Mouse (Mus musculus): ENCODE measurements at regions not wholly inside any gene's neighbourhood (a gene's known extent, or its start where the extent isn't known, plus 50 kb on each side); places are given as distances from the start of the nearest gene placed in this dataset.
"Not testable (repeated sequence)": the region's sequence is repeated elsewhere in the genome, so short reads cannot be mapped to it uniquely, and the experiment has no call there.

DNA sequence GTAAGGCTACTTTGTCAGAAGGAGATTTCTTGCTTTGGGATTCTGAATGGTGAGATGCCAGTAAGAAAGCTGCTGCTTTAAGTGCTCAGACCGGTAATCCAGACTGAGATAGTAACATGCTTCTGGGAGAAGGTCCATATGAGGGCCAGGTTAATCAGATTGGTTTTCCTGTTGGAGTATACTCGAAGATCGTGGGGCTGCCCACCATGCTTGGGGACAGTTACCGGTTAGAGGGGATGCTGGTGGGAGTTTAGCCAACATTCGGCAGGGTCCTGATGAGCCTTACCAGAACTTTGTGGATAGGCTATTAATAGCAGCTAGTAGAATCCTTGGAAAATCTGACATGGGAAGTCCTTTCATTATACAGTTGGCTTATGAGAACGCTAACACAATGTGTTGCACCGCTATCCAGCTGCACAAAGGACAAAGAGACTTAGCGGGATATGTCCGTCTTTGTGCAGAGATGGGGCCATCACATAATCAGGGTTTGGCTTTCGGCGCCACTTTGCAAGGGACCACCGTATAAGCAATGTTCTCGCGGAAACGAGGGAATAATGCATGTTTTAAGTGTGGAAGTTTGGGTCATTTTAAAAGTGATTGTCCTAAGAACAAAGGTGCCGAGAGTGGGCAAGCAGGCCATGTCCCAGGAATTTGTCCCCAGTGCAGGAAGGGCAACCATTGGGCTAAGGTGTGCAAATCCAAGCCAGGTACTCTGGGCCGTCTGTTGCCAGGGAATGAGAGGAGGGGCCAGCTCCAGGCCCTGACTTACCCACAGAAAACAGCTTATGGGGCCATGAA lies 75.4 kb upstream of the Lemd2 start:
- DNase-seq = not testable (repeated sequence)

DNA sequence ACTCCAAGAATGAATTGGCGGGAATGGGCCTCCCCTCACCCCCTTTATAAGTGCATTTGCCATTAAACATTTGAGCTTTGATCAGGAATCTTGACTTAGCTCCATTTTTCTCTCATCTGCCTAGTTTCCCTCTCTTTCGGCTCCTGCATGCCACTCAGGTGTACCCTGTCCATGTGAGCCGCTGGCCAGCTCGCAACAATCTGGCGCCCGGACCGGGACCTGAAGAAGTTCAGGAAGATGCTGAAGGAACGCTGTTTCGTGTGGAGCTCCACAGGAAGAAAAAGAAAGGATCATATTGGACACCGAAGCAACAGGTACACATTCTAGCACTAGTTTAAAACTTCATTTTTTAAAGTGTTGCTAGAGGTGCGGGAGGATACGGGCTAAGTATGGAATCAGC lies 73.5 kb upstream of the Lemd2 start:
- DNase-seq = not testable (repeated sequence)

DNA sequence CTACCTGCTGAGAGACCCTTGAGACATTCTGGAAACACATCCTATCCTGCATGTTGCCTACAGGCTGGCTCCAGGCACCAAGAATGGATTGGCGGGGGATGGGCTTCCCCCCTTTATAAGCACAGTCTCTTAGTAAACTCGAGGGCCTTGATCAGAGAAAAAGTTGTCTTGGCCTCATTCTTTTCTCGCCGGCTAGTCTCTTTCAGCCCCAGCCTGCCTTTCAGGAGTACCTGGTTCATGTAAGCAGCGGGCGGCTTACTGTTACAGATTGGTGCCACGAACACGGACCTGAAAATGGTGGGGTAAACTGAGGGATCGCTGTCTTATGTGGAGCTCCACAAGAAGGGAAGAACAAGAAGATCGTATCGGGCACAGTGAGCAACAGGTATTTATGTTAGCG lies 67.5 kb upstream of the Lemd2 start:
- not testable (repeated sequence) for DNase-seq

DNA sequence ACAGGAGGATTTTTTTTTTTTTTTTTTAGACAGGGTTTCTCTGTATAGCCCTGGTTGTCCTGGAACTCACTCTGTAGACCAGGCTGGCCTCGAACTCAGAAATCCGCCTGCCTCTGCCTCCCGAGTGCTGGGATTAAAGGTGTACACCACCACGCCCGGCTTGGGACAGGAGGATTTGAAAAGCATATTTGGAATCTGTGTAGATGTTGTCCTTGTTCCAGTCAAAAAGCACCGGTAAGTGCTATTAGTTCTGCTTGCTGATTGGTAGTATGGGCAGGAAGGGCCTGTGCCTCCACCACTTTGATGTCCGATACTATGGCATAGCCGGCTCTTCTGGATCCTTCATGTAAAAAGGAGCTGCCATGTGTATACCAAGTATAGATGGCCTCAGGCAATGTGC lies 66.5 kb upstream of the Lemd2 start:
- DNase-seq = not testable (repeated sequence)

DNA sequence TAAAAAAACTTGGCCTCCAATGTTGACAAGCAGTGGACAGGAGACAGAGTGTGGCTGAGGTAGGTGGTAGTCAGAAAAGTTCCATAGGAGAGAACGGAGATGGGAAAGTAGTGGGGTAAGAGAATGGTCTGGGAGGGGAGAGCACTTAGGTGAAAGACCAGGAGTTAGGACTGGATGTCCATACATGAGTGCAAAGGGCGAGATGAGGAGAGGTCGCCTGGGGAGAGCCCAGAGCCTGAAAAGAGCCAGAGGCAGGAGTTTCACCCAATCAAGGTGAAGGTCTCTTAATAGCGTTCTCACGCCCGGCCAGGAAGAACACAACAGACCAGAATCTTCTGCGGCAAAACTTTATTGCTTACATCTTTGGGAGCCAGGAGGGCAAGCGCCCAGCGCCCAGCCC lies 60.3 kb upstream of the Lemd2 start:
- not testable (repeated sequence) for DNase-seq

DNA sequence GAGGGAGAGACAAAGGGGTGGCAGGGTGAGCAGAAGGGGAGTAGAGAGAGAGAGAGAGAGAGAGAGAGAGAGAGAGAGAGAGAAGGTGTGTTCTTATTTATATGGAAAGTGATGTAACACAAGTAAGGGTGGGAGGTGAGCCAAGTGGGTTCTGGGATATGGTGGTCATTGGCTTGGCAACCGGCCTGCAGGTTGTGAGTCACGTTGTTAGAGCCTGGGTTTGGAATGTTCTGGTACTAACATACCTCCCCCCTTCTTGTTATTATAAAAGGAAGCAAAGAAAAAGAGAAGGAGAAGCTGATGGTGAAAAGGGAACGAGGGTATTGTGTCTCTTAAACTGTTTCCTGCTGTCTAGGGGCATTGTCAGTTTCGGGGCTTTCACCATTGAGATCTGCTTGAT lies 58.3 kb upstream of the Lemd2 start:
- no peak for DNase-seq

DNA sequence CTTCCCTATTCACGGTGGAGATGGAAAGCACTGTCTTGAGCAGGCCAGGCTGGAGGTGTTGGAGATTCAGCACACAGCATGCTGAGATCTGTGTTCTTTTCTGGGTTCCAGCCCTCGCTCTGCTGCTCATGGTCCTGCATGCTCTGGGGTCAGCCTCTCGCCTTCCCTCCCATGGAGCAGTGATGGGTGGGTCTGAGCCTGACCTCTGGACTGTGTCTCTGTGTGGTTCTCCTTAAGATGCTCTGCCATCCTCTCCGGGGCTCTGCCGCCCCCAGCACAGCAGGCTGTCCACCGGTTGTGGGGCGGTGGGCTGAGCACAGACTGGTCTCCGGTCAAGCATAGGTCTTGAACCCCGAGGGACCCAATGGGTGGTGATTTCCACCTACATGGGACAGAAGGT lies 57.7 kb upstream of the Lemd2 start:
- DNase-seq = no peak

DNA sequence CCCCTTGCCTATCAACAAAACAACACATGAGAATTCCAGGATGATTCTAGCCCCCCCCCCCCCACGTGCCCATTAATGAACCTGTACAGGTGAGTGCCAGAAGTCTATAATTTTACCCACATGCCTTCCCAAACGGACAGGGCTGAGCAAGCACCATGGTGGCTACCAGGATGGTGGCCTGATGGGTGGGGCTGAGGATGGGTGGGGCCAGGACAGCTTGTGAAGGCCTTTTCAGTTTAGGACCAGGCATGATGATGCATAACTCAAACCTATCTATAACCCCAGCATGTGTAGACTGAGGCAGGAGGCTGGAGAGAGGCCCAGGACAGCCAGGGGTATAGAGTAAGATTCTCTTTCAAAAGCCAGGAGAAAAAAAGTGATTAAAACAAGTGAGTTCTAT lies 57.0 kb upstream of the Lemd2 start:
- DNase-seq = no peak

DNA sequence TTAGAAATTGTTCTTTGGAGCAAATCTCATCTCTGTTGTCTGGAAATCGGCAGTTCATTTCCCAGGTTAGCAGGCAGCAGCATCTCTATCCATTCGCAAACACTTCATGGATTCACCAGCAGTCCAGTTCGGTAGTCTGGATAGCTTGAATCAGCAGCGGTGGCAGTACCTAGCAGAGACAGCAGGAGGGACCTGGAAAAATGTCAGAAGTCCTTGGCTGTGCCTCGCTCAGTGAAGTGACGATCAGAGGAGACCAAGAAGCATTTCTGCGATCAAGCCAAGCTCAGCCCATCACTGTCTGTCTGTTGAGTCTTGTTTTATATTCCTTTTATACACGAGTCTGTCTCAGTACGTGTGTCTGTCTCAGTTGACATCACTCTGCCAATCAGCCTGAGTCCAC lies 55.8 kb upstream of the Lemd2 start:
- DNase-seq = no peak

DNA sequence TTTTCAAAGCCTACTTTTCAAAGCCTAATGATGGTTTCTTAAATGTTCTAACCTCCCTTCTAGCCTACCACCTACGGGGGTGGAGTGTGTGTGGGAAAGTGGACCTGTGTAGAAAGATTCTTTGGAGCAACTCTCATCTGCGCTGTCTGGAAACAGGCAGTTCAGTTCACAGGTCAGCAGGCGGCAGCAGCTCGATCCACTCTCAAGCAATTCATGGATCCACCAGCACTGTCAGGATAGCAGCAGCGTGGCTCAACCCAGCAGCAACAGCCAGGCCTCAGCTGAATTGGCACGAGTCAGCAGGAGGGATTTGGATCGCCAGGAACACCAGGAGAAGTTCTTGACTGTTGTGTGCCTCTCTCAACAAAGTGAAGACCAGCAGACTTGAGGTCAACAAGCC lies 53.1 kb upstream of the Lemd2 start:
- no peak for DNase-seq

DNA sequence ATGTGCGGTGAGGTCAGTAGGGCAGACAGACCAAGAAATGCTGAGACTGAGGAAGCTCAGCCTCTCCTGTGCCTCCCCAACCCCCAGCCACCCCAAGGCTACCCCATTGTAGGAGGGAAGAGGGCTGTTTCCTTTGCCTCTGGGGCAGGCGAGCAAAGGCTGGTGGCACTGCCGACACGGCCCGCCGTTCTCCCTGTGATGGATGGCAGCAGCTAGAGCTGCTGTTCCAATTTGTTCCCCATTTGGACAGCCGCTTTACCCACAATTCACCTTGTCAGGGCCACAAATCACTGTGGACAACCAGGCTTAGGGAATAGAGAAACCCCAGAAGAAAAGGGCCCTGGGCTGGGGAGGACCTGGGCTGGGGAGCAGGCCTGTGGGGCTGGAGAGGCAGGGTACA lies 51.5 kb upstream of the Lemd2 start:
- DNase-seq = no peak

Data from kidney, adult 11 months (tissue).